Mouse (Mus musculus) brain, embryonic 18.5 days (tissue): ENCODE results near the gene Slc41a2.

Experiments used
- DNase-seq: peaks from one replicate; pipeline ENCODE4 v3.0.0-alpha.2; 2012; ENCODE audit warnings: low read depth, low spot score

Slc41a2 gene

DNA sequence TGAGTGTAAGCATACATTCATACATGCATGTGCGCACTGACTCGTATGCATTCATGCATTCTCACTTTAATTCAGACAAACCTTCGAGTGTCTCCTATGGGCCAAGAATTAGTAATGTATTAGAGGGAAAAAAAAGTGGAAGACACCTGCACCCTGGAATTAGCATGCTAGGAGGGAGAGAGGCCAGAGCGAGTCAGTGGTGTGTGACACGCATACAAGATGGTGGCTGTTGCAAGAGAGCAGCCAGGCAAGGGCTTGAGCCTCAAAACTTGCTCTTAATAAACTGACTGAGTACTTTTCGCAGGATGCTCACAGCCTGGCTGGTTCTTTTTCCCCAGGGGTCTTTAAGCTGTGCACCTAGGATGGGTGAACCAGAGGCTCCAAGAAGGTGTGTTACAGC is 152.6 kb downstream of the Slc41a2 start:
- DNase-seq, result no peak

DNA sequence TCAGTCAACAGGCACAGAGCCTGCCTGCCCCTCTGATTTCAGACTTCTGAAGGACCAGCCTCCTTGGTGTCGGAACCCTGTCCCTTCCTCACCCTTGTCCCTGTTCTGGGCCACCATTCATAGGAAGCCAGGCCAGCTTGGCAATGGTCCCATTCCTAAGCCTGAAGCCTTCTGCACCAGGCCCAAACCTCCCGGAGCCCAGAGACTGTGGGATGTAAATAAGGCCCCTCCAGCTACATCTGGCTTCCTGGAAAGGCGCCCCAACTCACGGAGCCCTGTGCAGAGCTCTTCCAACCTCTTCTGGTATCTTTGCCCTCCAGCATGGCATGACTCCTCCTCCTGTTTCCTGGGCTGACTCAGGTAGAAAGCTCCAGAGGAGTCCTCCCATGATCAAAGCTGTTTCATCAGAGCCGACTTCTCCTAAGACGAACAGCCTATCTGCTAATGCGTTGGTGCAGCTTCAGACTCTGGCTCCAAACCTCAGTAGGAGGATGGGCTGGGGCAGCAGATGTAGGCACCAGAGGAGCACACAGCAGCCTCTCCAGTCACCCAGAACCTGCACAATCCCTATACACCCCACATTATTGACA is 153.1 kb downstream of the Slc41a2 start:
- no peak for DNase-seq

DNA sequence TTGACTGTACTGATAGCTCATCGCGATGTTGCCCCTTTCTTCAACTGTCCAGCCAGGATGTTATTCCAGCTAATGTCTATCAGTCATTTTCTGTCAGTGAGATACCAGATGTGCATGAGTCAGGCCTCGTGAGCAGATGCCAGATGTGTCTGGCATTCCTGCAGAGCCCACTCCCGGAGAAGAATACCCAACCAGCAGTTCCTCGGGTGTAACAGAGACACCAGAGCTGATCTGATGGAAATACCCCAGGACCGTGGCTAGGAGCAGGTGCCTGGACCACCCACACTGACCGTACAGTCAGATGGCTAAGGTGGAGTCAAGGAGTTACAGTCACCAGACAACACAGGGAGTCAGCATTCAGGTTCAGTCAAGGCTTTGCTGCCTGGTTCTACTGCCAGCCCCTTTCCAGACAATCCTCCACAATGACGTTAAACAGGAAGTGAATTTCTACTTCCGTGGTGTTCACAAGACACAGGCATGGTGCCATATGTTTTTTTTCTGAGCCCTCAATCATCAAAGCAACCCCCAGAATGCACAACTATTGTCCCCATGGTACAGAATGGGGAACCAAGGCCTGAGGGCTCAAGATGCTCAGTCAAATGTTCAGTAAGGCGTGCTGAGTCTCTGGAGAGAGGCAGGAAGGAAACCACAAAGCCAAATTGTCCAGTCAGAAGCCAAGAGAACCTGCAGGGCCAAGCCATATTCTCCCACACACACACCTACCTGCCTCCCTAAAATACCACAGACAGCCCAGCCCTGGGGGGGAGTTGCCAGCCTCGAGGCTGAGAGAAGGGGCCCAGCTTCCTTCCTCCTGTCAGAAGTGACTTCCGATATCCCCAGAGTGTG is 153.8 kb downstream of the Slc41a2 start:
- DNase-seq, result no peak

DNA sequence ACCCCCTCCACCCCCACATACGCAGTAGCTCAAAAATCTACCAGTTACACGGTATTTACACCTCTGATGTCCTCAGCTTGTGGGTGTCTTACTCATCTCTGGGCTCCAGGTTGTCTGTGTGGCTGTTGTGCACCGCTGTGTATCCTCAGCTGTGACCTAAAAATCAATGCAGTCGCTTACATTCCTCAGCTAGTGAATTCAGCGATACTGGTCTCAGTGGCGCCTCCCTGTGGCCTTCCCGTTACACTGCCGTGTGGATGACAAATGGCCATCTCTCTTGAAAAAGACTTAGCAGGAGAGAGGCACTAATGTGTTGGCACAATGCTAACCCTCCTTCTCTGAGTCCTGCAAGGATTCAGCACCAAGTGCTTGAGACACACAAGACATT is 155.1 kb downstream of the Slc41a2 start:
- no peak for DNase-seq

DNA sequence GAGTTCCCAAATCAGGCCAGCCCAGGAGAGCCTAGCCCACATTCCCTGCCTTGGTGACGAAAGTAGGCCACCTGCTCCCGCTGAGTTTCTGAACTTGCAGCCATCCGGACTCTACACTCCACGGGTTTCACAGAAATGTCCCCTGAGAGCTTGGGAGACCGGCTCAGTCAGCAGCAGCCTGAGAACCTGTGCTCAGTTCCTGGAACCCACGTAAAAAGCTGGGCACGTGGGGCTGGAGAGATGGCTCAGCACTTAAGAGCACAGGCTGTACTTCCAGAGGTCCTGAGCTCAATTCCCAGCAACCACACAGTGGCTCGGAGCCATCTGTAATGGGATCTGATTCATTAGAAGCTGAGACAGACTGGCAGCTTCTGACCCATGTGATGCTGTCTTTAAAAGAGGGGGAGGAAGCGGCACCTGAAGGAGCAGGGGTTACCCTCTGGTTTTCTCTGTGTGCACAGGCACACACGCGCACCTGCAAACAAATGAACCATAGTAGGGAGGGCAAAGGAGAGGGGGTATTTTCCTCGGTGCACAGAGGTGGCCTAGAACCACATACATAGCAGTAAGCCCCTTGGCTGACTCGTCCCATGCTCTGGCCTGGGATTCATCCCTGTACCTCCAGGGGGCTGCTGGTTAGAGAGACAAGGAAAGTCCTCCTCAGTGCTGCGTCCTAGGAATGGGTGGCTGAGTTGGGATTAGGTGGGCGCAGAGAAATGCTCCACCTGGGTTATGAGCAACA is 155.7 kb downstream of the Slc41a2 start:
- no peak for DNase-seq
